Mouse (Mus musculus) embryonic facial prominence, embryonic 12.5 days (tissue): ENCODE measurements around the gene Pcgf5. TPM values are rescaled to one million over a fixed set of nuclear protein-coding genes. Genes with fewer than 3 reads are reported as not detected.
"Not testable (repeated sequence)": the region's sequence is repeated elsewhere in the genome, so short reads cannot be mapped to it uniquely, and the experiment has no call there.

Source experiments
- ATAC-seq: fragments of 200-750 bp; cut with Nextera tagmentation; 2 replicates; pipeline ENCODE4 v1.8.0; 2017; ENCODE audit not compliant: insufficient number of reproducible peaks, insufficient read depth, low FRiP score, low TSS enrichment
- H3K27ac ChIP-seq: fragments of 300-500 bp; sonication (generic); 2 replicates; pipeline ENCODE4 v1.5.1; 2016; ENCODE audit warnings: mild to moderate bottlenecking
- H3K27me3 ChIP-seq: fragments of 300-500 bp; sonication (generic); 2 replicates; pipeline ENCODE4 v1.6.1; 2016; ENCODE audit warnings: mild to moderate bottlenecking, moderate library complexity
- H3K36me3 ChIP-seq: fragments of 300-500 bp; sonication (generic); 2 replicates; pipeline ENCODE4 v1.6.1; 2016; ENCODE audit warnings: mild to moderate bottlenecking
- H3K4me1 ChIP-seq: fragments of 300-500 bp; sonication (generic); 2 replicates; pipeline ENCODE4 v1.6.1; 2016
- H3K4me2 ChIP-seq: fragments of 300-500 bp; sonication (generic); replicated peaks from 2 replicates; pipeline ENCODE4 v1.6.1; 2016; ENCODE audit warnings: mild to moderate bottlenecking, moderate library complexity
- H3K4me3 ChIP-seq: fragments of 300-500 bp; sonication (generic); 2 replicates; pipeline ENCODE4 v1.5.1; 2016; ENCODE audit warnings: mild to moderate bottlenecking
- H3K9ac ChIP-seq: fragments of 300-500 bp; sonication (generic); 2 replicates; pipeline ENCODE4 v1.6.1; 2016; ENCODE audit warnings: mild to moderate bottlenecking, moderate library complexity
- H3K9me3 ChIP-seq: fragments of 300-500 bp; sonication (generic); 2 replicates; pipeline ENCODE4 v1.6.1; 2016; ENCODE audit warnings: mild to moderate bottlenecking, moderate library complexity
- WGBS: fragments of 180-500 bp; shearing (Covaris S2); methylation state at CpG from one replicate; pipeline ENCODE4 v1.1.7; 2016; 5-methylcytosine and 5-hydroxymethylcytosine counted together
- polyA plus RNA-seq: library from polyadenylated mRNA; unstranded; fragments of >200 nt; fragmentation: Nextera tagmentation; extraction: Ambion mirVana; gene quantifications from 2 replicates; pipeline ENCODE4 v1.2.1, GENCODE M21; 2016

Gene Pcgf5
- polyA plus RNA-seq, 1 experiment from 2014 or later = 7.0 TPM

DNA sequence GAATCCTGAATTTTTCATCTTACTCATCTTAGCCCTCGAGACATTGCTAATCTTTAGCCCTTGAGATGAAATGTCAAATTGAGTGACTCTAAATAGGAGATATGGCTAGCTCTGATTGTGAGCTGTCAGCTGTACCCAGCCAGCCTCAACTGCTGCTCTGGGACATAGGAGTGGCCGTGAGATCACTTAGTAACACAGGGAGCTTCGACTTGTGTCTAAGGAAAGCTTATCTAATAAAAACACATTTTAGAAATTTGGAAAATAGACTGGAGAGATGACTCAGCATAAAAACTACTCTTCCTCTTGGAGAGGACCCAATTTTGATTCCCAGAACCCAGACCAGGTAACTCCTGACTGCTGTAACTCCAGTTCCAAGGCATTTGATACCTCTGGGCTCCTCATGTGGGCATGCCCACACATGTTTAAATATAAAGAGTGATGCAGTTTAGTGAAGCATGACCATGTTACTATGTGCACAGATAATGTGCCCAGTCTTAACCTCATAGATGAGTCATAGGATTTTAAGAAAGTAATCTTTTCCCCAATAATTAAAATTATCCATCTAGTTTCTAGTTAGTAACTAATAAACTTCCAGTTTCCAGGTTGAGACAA, 103.0 kb downstream of the Pcgf5 start:
- Histone ChIP-seq H3K9ac (no peak overlapping the region), H3K27me3 (no peaks in the 10 kb centered on the region), H3K4me1 (no peaks in the 10 kb centered on the region), H3K4me3 (no peak overlapping the region), H3K9me3 (no peaks in the 10 kb centered on the region), H3K4me2 (no peak overlapping the region), H3K27ac (no peak overlapping the region), H3K36me3 (no peaks in the 10 kb centered on the region)
- ATAC-seq = no peak
- WGBS = 88% methylated on average over 3 of the region's 3 CpGs

DNA sequence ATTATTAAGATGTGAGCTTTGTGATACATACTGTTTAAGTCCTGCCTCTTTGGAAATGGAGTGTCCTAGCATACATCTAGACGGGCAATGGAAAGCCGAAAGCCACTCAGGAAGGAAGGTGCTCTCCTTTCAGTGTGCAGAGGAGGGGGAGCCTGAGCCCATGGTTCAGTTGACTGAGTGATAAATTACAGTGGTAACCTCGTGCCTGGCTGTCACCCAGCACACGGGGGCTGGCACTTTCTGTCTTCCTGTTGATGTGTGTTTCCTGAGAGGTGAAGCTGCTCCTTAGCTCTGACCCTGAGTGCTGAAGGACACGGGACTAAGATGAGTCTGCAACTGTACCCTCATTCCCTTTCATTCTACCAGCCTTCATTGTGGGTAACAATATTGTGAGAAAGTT, 103.6 kb downstream of the Pcgf5 start:
- ATAC-seq = no peak
- H3K4me1 ChIP-seq = no peaks in the 10 kb centered on the region
- 45% methylated on average over 5 of the region's 5 CpGs for WGBS

DNA sequence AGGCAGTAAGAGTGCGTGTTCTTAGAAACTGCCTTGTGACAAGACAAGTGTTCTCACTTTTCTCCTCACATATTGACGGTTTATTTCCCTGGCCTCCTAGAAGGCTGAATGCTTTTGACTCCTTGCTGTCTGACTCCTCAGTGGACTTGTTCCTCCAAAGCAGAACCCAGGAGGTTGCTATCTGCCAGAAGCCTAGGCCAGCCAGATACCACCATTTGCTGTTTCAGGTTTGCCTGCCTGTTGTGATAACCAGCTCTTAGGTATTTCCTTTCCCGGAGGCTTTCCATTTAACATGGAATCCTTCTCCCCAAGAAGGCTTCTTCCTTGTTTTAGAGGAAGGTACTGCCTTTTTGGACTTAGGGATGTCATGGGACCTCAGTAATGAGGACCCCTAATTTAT, 104.1 kb downstream of the Pcgf5 start:
- not testable (repeated sequence) for H3K36me3 ChIP-seq, H3K9ac ChIP-seq, H3K9me3 ChIP-seq, H3K4me3 ChIP-seq, H3K4me2 ChIP-seq, H3K4me1 ChIP-seq, ATAC-seq, H3K27me3 ChIP-seq, H3K27ac ChIP-seq
- WGBS = 65% methylated on average over 3 of the region's 3 CpGs

More for the DNA sequence above, 103.6 kb downstream of the Pcgf5 start:
- no peak overlapping the region for H3K9ac ChIP-seq
- no peaks in the 10 kb centered on the region for H3K36me3 ChIP-seq
- H3K9me3 ChIP-seq = no peaks in the 10 kb centered on the region
- no peak overlapping the region for H3K27ac ChIP-seq
- no peaks in the 10 kb centered on the region for H3K27me3 ChIP-seq
- no peak overlapping the region for H3K4me3 ChIP-seq
- no peak overlapping the region for H3K4me2 ChIP-seq

DNA sequence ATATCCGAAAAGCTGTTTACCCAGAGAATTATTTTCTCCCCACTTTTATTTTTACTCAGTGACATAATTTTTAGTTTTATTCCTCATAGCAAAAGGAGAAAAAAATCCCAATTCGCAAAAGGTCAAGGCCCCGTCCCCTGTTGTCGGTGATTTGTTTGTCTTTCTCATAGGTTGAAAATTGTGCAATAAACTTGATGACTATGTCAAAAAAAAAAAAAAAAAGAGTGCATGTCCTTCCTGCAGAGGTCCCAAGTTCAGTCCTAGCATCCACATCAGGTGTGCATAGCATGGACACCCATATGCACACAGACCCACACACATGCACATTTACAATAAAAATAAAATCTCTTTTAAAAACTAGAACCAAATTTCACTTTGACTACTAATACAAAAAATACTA, 105.3 kb downstream of the Pcgf5 start:
- no peaks in the 10 kb centered on the region for H3K36me3 ChIP-seq
- no peak overlapping the region for H3K4me3 ChIP-seq
- H3K4me2 ChIP-seq = no peak overlapping the region
- no peaks in the 10 kb centered on the region for H3K27me3 ChIP-seq
- H3K27ac ChIP-seq = no peak overlapping the region
- no peak for ATAC-seq
- H3K9ac ChIP-seq = no peak overlapping the region
- H3K4me1 ChIP-seq = no peaks in the 10 kb centered on the region
- WGBS = 86% methylated on average over 4 of the region's 4 CpGs
- no peaks in the 10 kb centered on the region for H3K9me3 ChIP-seq

DNA sequence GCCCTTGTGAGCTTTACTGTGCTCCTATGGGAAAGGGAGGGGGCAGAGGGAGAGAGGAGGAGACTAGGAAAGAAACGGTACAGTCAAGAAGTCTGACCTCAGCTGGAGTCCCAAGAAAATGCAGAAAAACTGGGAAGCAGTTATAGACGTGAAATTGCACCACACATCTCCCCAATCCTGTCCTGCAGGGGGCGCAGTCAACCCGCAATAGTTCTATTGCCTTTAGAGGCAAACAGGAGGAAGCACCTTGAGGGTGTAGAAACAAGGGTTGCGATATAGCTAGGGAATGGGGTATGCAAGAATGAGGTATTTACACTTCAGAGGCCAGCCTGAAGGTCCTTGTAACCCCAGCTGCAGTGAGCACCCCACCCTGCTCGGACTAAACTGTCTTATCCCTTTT, 122.0 kb downstream of the Pcgf5 start:
- ATAC-seq = no peak
- no peaks in the 10 kb centered on the region for H3K27me3 ChIP-seq
- no peak overlapping the region for H3K4me2 ChIP-seq
- no peaks in the 10 kb centered on the region for H3K4me1 ChIP-seq
- no peak overlapping the region for H3K9ac ChIP-seq
- H3K27ac ChIP-seq = no peak overlapping the region
- H3K4me3 ChIP-seq = no peak overlapping the region
- 16% methylated on average over 6 of the region's 6 CpGs for WGBS
- H3K36me3 ChIP-seq = no peaks in the 10 kb centered on the region
- no peaks in the 10 kb centered on the region for H3K9me3 ChIP-seq

DNA sequence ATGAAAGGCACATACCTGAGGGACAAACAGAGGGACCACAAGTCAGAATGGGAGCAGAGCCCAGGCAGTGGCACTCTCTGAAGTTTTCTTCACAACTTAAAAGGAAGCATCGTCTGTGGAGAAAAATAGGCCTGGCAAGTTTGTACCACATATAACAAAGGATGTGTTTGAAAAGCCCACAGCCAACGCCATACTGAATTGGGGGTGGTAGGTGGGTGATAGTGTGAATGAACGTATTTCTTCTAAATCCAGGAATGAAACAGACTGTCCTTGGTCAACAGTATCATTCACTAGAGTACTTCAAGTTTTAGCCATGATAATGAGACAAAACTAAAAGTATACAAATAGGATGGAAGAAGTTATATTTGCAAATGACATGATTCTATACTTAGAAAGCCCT, 123.2 kb downstream of the Pcgf5 start:
- ATAC-seq = no peak
- H3K4me3 ChIP-seq = no peak overlapping the region
- H3K4me2 ChIP-seq = no peak overlapping the region
- H3K4me1 ChIP-seq = no peaks in the 10 kb centered on the region
- 84% methylated on average over 3 of the region's 3 CpGs for WGBS
- no peak overlapping the region for H3K9ac ChIP-seq
- H3K36me3 ChIP-seq = no peaks in the 10 kb centered on the region
- no peaks in the 10 kb centered on the region for H3K27me3 ChIP-seq
- H3K27ac ChIP-seq = no peak overlapping the region
- H3K9me3 ChIP-seq = no peaks in the 10 kb centered on the region

DNA sequence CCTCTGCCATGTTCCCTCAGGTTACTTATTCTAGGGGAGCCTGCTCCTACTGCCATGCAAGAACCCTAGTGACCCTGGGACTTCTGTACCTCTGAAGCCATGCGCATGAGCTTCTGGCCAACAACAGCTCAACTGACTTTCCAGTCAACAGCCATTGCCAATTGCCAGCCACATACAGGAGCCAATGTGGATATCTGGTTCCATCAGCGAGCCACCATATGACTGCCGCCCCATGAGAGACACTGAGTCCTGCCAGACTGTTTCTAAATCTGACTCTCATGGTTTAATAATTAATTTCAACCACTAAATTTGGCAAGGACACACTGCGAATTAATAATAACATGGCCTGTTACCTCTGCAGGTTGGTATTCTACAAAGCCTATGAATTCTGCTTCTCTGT, 128.5 kb downstream of the Pcgf5 start:
- no peak overlapping the region for H3K9ac ChIP-seq
- no peaks in the 10 kb centered on the region for H3K27me3 ChIP-seq
- H3K4me3 ChIP-seq = no peak overlapping the region
- no peaks in the 10 kb centered on the region for H3K9me3 ChIP-seq
- no peak for ATAC-seq
- H3K27ac ChIP-seq = no peak overlapping the region
- no peak overlapping the region for H3K4me2 ChIP-seq
- H3K4me1 ChIP-seq = peaks cover 3% of the 10 kb centered on the region; the same call in 1 of the 2 replicates
- no peaks in the 10 kb centered on the region for H3K36me3 ChIP-seq
- WGBS = 97% methylated on average over 4 of the region's 4 CpGs

DNA sequence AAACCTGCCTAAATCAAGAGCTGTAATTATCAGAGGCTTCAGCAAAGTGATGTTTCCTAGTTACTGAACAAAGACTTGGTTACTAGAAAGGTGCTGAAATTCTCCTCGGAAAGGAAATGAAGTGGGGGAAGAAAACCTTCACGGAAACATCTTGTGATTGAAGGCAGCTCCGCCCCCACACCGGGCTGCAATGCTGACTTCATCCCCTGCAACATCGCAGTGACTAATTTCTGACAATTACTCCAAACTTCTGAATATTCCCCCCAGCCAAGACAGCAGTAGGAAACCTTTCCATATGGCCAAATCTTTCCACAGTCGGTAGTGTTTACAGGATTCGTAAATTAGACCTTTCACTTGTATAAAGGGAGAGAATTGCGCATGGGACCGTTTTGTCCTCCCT, 129.0 kb downstream of the Pcgf5 start:
- H3K27ac ChIP-seq = no peak overlapping the region
- H3K27me3 ChIP-seq = no peaks in the 10 kb centered on the region
- no peak overlapping the region for H3K9ac ChIP-seq
- ATAC-seq = no peak
- no peaks in the 10 kb centered on the region for H3K9me3 ChIP-seq
- peaks cover 3% of the 10 kb centered on the region; the same call in 1 of the 2 replicates for H3K4me1 ChIP-seq
- 0 out of 2 replicates have a peak overlapping the region, but pooled peaks have one; percentile 9 for H3K4me2 ChIP-seq
- no peak overlapping the region for H3K4me3 ChIP-seq
- no peaks in the 10 kb centered on the region for H3K36me3 ChIP-seq
- WGBS = 60% methylated on average over 9 of the region's 9 CpGs

DNA sequence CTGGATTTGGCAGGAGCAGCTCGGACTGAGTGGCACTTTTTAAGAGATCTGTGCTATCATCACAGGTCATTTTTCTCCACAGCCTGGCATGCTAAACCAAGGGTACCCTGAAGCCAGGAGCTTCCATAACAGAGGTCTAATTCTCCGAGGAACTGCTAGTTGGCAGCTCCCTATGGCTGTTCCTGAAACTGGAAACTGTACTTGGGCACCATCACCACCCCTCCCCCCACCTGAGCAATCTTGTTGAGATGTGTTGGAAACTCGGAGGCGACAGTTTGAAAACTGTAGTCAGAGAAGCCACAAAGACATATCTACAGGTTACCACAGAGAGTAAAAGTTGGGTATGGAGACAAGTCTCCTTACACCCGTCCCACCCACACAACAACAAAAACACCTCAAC, 129.6 kb downstream of the Pcgf5 start:
- Histone ChIP-seq H3K9me3 (no peaks in the 10 kb centered on the region), H3K27me3 (no peaks in the 10 kb centered on the region), H3K4me3 (no peak overlapping the region), H3K27ac (no peak overlapping the region), H3K36me3 (no peaks in the 10 kb centered on the region), H3K4me1 (peaks cover 3% of the 10 kb centered on the region; the same call in 1 of the 2 replicates), H3K9ac (no peak overlapping the region), H3K4me2 (0 out of 2 replicates have a peak overlapping the region, but pooled peaks have one; percentile 9)
- 69% methylated on average over 5 of the region's 5 CpGs for WGBS
- ATAC-seq = no peak

DNA sequence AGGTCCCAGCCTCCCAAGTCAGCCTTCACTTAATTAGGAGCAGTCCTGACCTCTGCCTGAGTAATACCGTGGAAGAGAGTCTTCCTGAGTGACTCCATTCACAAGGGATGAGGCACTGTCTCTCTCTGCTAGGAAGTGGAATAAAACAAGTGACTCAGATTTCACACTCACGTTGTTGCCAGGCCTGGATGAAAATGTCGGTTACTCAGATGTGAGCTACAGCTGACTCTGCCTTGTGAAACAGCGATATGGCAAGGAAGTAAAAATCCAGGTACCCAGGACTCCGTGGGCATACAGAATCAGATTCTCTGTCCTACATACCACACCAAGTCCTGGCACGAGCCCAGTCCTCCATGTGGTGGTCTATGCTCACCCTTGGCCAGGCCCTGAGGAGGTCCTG, 142.8 kb downstream of the Pcgf5 start:
- Histone ChIP-seq H3K9me3 (peaks cover 7% of the 10 kb centered on the region; the same call in 1 of the 2 replicates), H3K36me3 (no peaks in the 10 kb centered on the region), H3K9ac (no peak overlapping the region), H3K27me3 (no peaks in the 10 kb centered on the region), H3K27ac (no peak overlapping the region), H3K4me1 (no peaks in the 10 kb centered on the region), H3K4me2 (no peak overlapping the region), H3K4me3 (no peak overlapping the region)
- WGBS = 64% methylated on average over 6 of the region's 6 CpGs
- ATAC-seq = no peak

DNA sequence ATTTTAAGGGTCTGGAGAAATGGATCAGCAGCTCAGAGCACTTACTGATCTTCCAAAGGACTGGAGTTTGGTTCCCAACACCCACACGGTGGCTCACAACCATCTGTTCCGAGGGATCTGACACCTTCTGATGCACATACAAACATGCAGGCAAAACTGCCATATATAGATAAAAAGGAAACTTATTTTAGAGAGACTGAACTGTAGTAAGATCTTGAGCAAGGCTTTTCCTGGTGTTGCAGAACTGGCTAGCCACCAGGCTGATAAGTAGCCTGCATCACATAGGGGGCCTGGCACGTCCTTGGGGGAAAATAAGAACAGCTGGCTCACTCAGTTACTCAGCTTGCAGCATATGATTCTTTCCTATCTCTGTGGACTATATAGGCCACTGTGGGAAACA, 147.4 kb downstream of the Pcgf5 start:
- no peak for ATAC-seq
- H3K9me3 ChIP-seq = no peaks in the 10 kb centered on the region
- no peak overlapping the region for H3K4me2 ChIP-seq
- no peaks in the 10 kb centered on the region for H3K36me3 ChIP-seq
- WGBS = 75% methylated on average over 3 of the region's 3 CpGs
- no peak overlapping the region for H3K9ac ChIP-seq
- no peak overlapping the region for H3K4me3 ChIP-seq
- no peaks in the 10 kb centered on the region for H3K27me3 ChIP-seq
- H3K4me1 ChIP-seq = no peaks in the 10 kb centered on the region
- no peak overlapping the region for H3K27ac ChIP-seq

DNA sequence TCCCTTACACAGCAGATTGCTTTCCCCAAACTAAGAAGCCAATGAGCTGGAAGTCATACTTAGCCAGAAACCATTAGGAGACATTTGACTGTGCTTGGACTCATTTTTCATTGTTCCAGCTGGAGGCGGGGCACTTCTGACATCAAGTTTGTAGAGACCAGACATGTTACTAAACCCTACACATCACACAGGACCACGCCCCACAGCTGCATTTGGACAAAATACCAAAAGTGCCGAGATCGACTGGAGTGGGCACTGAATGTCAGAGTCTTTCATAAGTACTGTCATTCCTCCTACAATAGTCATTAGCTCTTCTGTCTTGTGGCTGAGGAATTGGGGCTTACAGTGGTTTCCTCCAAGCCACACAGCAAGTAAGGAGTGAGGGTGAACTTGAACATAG, 148.4 kb downstream of the Pcgf5 start:
- ATAC-seq = no peak
- H3K9ac ChIP-seq = no peak overlapping the region
- H3K4me1 ChIP-seq = no peaks in the 10 kb centered on the region
- H3K27me3 ChIP-seq = no peaks in the 10 kb centered on the region
- H3K27ac ChIP-seq = no peak overlapping the region
- no peak overlapping the region for H3K4me2 ChIP-seq
- no peak overlapping the region for H3K4me3 ChIP-seq
- no peaks in the 10 kb centered on the region for H3K36me3 ChIP-seq
- 84% methylated on average over 4 of the region's 4 CpGs for WGBS
- H3K9me3 ChIP-seq = no peaks in the 10 kb centered on the region

DNA sequence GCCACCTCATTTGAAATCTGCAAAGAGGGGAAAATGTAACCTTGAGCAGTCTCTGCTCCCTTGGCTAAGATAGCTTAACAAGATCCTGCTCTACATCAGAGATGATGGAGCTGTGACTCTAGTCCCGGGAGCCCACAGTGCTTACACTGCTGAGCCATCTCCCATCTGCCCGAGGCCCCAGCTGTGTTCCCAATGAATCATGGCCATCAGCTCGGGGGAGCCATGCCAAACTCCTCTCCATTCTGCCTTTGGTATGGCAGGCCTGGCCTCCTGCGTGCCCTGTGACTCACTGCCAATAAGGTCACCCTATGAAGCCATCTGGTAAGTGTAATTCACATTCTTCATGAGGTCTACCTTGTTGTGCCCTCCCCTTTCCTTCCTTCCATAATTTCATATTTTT, 149.0 kb downstream of the Pcgf5 start:
- H3K27ac ChIP-seq = no peak overlapping the region
- H3K9ac ChIP-seq = no peak overlapping the region
- no peaks in the 10 kb centered on the region for H3K36me3 ChIP-seq
- 78% methylated on average over 4 of the region's 4 CpGs for WGBS
- no peaks in the 10 kb centered on the region for H3K4me1 ChIP-seq
- H3K4me3 ChIP-seq = no peak overlapping the region
- no peak for ATAC-seq
- no peak overlapping the region for H3K4me2 ChIP-seq
- H3K27me3 ChIP-seq = no peaks in the 10 kb centered on the region
- H3K9me3 ChIP-seq = no peaks in the 10 kb centered on the region
